ENCODE assay signal across 8 mouse cellular contexts in the genomic region with DNA sequence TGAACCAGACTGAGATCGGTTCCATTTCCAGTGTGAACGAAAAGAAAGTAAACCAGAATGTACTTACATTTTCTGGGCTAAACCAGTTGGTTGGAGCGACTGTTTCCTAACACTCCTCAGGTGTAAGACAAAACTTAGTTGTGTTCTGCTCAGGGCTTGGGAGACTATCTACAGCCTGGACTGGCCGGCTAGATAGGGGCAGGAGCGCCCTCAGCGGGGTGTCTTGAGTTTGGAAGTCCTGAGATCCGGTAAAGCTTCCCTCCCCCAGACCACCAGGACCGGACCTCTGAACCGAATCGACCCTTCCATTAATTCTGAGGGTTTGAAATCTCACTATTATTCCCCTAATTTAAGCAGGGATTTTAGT. TPM values are rescaled to one million over a fixed set of nuclear protein-coding genes. Genes with fewer than 3 reads are reported as not detected.
DNase-seq lines count a peak whose midpoint lies in the region; ATAC-seq and TF ChIP-seq lines count a peak whose summit lies in the region.

No protein-coding gene starts in this region.

- peak overlapping the region; percentile 50 for H3K9ac ChIP-seq in embryonic facial prominence, embryonic 15.5 days
- peak overlapping the region; percentile 69; the same call in 1 of the 2 replicates for H3K9ac ChIP-seq in hindbrain, postnatal 0 days (replicated peaks; ENCODE audit: low read length)
- H3K9ac ChIP-seq in liver, embryonic 14.5 days (replicated peaks), result no peak overlapping the region

- TF ChIP-seq EP300 in liver, embryonic 14.5 days (IDR thresholded peaks at IDR 0.05; ENCODE audit: low read depth), result no peak

- no peak for TF ChIP-seq CTCF in hindbrain, postnatal 0 days (IDR thresholded peaks at IDR 0.05; ENCODE audit: low read depth)
- no peak for TF ChIP-seq CTCF in liver, embryonic 14.5 days (IDR thresholded peaks at IDR 0.05; ENCODE audit: low read depth)

- H3K27me3 ChIP-seq in embryonic facial prominence, embryonic 15.5 days, result no peaks in the 10 kb centered on the region
- H3K27me3 ChIP-seq in hindbrain, postnatal 0 days (ENCODE audit: insufficient read depth, low read length), result no peaks in the 10 kb centered on the region
- peaks cover 22% of the 10 kb centered on the region for H3K27me3 ChIP-seq in liver, embryonic 14.5 days (ENCODE audit: control insufficient read depth, insufficient read depth, low read length)

- H3K36me3 ChIP-seq in embryonic facial prominence, embryonic 15.5 days, result no peaks in the 10 kb centered on the region
- H3K36me3 ChIP-seq in hindbrain, postnatal 0 days (ENCODE audit: insufficient read depth, low read length), result no peaks in the 10 kb centered on the region
- H3K36me3 ChIP-seq in liver, embryonic 14.5 days (replicated peaks; ENCODE audit: control insufficient read depth, insufficient read depth, low read depth), result no peaks in the 10 kb centered on the region

- peak overlapping the region; percentile 77 for H3K4me2 ChIP-seq in embryonic facial prominence, embryonic 15.5 days (replicated peaks)
- peak overlapping the region; percentile 99 for H3K4me2 ChIP-seq in hindbrain, postnatal 0 days (ENCODE audit: low read depth, low read length)
- peak overlapping the region; percentile 65 for H3K4me2 ChIP-seq in liver, embryonic 14.5 days (ENCODE audit: low read depth)

- 1% methylated on average over 10 of the region's 10 CpGs for WGBS in embryonic facial prominence, embryonic 15.5 days
- WGBS in hindbrain, postnatal 0 days, result under 1% methylated on average over 10 of the region's 10 CpGs
- 1% methylated on average over 10 of the region's 10 CpGs for WGBS in liver, embryonic 14.5 days (ENCODE audit: insufficient replicate concordance)

- peak overlapping the region; percentile 86 for H3K4me3 ChIP-seq in embryonic facial prominence, embryonic 15.5 days (replicated peaks)
- H3K4me3 ChIP-seq in hindbrain, postnatal 0 days (ENCODE audit: low read length), result peak overlapping the region; percentile 77
- H3K4me3 ChIP-seq in liver, embryonic 14.5 days (ENCODE audit: insufficient read depth in 1 of 2, low read depth in 2 of 2, low read length in 2 of 2), result peak overlapping the region; percentile 57 to 62

- H3K27ac ChIP-seq in embryonic facial prominence, embryonic 15.5 days (replicated peaks), result peak overlapping the region; percentile 95
- H3K27ac ChIP-seq in hindbrain, postnatal 0 days, result peak overlapping the region; percentile 60; the same call in 1 of the 2 replicates
- no peak overlapping the region for H3K27ac ChIP-seq in liver, embryonic 14.5 days

- H3K9me3 ChIP-seq in embryonic facial prominence, embryonic 15.5 days (replicated peaks), result no peaks in the 10 kb centered on the region
- H3K9me3 ChIP-seq in hindbrain, postnatal 0 days (ENCODE audit: low read length), result no peaks in the 10 kb centered on the region
- H3K9me3 ChIP-seq in liver, embryonic 14.5 days (ENCODE audit: control insufficient read depth, low read length), result no peaks in the 10 kb centered on the region

- peak; percentile 58 for ATAC-seq in embryonic facial prominence, embryonic 15.5 days (ENCODE audit: insufficient number of reproducible peaks, low FRiP score, low TSS enrichment, low read depth)
- peak; percentile 4; the same call in 1 of the 2 replicates for ATAC-seq in hindbrain, postnatal 0 days
- peak; percentile 61; the same call in 1 of the 2 replicates for ATAC-seq in liver, embryonic 14.5 days (ENCODE audit: insufficient read depth)

- DNase-seq in kidney, adult 11 months, result peak; percentile 63
- DNase-seq in kidney, adult 18-20 months, result no peak
- no peak for DNase-seq in hindbrain, postnatal 0 days (ENCODE audit: low spot score)
- DNase-seq in liver, embryonic 14.5 days (ENCODE audit: low read depth in 3 of 3, low spot score in 3 of 3), result no peak
- peak; percentile 61 for DNase-seq in neural tube, embryonic 10.5 days (ENCODE audit: extremely low spot score, low spot score)
- no peak for DNase-seq in layer of hippocampus, adult 8-10 months (ENCODE audit: low spot score in 2 of 2)
- DNase-seq in thymus, postnatal 10 days (ENCODE audit: low spot score in 2 of 2), result no peak

- peaks cover 25% of the 10 kb centered on the region for H3K4me1 ChIP-seq in embryonic facial prominence, embryonic 15.5 days
- H3K4me1 ChIP-seq in hindbrain, postnatal 0 days (ENCODE audit: insufficient read depth, low read length), result peaks cover 12% of the 10 kb centered on the region; the same call in 1 of the 2 replicates
- H3K4me1 ChIP-seq in liver, embryonic 14.5 days (replicated peaks; ENCODE audit: control insufficient read depth in 2 of 2, insufficient read depth in 2 of 2, low read length in 1 of 2), result no peaks in the 10 kb centered on the region; a peak in 1 of 4 replicates

RNA-seq across cellular contexts. Expression of a gene that starts 0.7 kb away (rescaled TPM):
- 54.7 and 59.5 TPM in 2 replicates for polyA plus RNA-seq in embryonic facial prominence, embryonic 15.5 days (2015; fragmentation: Nextera tagmentation; extraction: Ambion mirVana)
- 9.0 and 11.0 TPM in 2 replicates for total RNA-seq in hindbrain, postnatal 0 days (2014; rRNA removed)
- polyA plus RNA-seq in hindbrain, postnatal 0 days (2015; fragmentation: Nextera tagmentation; extraction: Ambion mirVana), result 5.1 and 5.7 TPM in 2 replicates
- polyA plus RNA-seq in liver, embryonic 14.5 days (2012; rRNA removed), result 2.0 and 2.9 TPM in 2 replicates
- polyA plus RNA-seq in liver, embryonic 14.5 days (2014; fragmentation: Nextera tagmentation; extraction: Ambion mirVana), result 3.5 and 3.7 TPM in 2 replicates
- 10 to 100 TPM in 1 of 4 experiments, 1 to 10 TPM in 3; 6.0 to 10.8 (median 7.0) TPM for total RNA-seq in layer of hippocampus, adult 8-10 months (2022)

Comparison
In these comparisons a context has a peak if more than half of its experiments do, and no peak if none do; other contexts are left out.
1. DNase-seq: peak in kidney, adult 11 months (single experiment) and neural tube, embryonic 10.5 days (single experiment); none in kidney, adult 18-20 months (single experiment), hindbrain, postnatal 0 days (single experiment), liver, embryonic 14.5 days (0 of 3), layer of hippocampus, adult 8-10 months (0 of 2) and thymus, postnatal 10 days (0 of 2).
2. ATAC-seq: peak in every context shown above with its lines; median percentile 61 in liver, embryonic 14.5 days; 58 in embryonic facial prominence, embryonic 15.5 days; 4 in hindbrain, postnatal 0 days.
3. Peak in every context shown above with its lines, with median percentiles within 50 percentile points of each other: H3K4me2 ChIP-seq and H3K4me3 ChIP-seq.